Mouse (Mus musculus): Measurements from ENCODE around the gene Zbtb40.
A peak's percentile ranks its signal among the peaks of the same experiment; 100 is the strongest.

Gene Zbtb40

DNA sequence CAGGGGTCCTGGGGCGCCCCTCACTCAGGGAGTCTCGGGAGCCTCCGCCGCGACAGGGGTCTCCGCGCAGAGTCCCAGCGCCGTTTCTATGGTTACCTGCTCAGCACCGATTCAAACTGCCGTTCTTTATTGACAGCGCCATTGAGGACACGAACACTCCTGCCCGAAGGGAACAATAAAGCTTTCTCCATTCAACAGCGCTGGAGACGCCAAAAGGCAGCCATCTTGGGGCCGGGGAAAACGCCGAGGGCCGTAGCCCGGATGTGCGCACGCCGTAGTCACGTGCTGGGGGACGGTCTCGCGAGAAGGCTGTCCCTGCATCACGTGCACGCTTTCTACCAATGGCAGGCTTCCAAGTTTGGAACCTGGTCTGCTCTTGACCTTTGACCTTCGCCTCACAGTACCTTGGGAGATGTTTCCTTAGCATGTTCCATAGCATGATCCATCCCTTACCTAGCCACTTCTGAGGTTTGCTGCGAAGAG, at the start of gene Zbtb40:
TSS of gene Zbtb40 (minus strand) at position 252 of the 483 bp plus-strand sequence.
- DNase-seq (ENCODE audit: low spot score in 2 of 2), result peak; percentile 89 to 96

DNA sequence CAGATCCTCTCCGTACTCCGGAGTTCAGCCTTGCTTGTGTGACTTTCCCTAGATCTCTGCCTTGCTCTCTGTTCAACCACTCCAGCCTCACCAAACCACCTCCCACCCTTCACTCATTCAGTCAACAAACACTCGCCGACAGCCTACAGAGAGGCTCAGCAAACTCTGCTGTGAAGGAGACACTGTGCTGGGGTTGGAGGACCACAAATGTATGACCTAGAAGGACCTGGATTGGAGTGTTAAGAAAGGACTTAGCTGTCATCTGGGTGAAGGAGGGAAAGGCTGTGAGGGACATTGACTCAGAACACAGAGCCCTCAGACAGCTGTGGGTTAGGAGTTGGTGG, 49.4 kb upstream of the Zbtb40 start:
- no peak for DNase-seq (ENCODE audit: low spot score in 2 of 2)

DNA sequence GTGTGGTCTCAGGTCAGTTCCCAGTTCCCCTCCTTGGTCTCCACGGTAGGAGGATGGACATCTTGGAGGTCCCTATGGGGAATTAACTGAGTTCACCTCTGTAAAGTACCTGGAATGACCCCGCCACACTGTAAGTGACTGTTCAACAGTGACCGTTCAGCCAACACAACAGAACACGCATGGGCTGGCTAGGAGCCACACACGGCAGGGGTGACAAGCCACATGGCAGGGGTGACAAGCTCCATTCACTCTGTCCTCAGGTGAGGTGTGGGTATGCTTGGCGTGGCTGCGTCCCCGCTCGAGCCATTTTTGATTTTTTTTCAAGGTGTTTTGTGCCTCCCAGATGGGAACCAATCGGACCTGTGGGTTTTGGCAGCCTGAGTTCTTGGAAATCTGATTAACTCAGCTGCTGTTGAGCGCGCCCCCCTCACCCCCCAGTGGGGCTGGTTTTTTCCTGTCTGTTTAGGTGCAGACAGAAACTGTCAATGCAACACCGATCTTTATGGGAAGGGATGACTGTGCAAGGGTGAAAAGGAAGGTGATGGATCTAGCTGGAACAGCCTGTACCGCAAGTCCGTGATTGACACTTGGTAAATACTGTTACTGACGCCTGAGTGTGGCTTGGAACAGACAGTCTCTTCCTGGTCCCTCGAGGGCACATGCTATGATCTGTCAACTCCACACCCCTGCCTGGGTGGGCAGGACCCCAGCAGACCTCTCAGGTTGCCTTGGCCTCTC, 48.8 kb upstream of the Zbtb40 start:
- no peak for DNase-seq (ENCODE audit: low spot score in 2 of 2)

DNA sequence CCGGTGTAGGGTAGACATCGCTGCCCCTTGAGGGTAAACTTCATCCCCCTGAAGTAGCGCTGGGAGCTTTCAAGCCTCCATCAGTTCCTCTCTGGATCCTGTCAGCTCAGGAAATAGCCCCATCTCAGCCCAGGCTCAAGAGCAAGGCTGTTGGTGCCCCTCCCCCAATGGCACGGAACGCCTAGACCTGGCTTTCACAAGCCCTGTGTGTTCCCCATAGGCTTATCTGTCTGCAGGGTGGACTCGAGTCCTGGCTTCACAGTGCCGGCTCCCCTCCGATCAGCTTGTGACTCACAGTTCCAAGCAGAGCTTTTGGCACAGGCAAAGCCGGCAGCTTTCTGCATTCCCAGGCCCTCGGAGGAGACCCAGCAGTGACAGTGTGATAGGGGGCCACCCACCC, 47.8 kb upstream of the Zbtb40 start:
- DNase-seq (ENCODE audit: low spot score in 2 of 2), result no peak

GRCm38 (mm10) chr4:137085083-137085810, 36.6 kb upstream of the Zbtb40 start:
- DNase-seq (ENCODE audit: low spot score in 2 of 2), result no peak

DNA sequence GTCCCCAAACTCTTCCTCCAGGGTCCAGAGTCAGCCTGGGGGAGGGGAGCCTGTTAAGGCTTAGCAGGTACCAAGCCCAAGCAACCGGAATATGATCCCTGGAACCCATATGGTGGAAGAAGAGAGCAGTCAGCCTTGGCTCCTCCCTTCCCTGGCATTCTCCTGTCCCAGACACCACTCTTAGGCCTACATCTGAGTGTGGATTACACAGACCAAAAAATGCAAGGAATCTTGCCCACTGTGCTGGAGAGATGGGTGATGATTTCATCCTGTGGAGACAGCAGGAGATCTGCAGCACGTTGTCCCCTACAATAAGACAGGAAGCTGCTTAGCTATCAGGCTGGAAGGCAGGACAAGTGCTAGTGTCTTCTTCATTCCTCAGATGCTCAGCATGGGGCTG, 34.3 kb upstream of the Zbtb40 start:
- DNase-seq (ENCODE audit: low spot score in 2 of 2), result no peak

GRCm38 (mm10) chr4:137081401-137081800, 32.8 kb upstream of the Zbtb40 start:
- DNase-seq (ENCODE audit: low spot score in 2 of 2), result no peak

GRCm38 (mm10) chr4:137077216-137077615, 28.6 kb upstream of the Zbtb40 start:
- no peak for DNase-seq (ENCODE audit: low spot score in 2 of 2)

DNA sequence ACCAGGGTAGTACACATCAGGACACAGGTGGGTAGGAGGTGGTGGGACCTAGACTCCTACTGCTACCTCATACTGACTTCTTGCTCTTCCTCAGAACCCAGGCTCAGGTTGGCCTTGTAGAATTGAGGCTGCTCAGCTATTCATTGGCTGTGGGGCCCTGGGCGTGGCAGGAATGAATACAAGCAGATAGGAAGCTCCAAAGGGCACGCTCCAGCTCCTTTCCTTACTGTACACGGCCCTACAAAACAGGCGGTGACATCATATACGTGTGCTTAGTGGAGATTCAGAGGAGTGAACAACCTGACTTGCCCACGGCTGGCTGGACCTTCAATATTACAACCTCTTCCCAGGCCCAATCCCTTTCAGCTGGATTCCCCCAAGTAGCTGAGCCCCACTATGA, 22.6 kb upstream of the Zbtb40 start:
- DNase-seq (ENCODE audit: low spot score in 2 of 2), result no peak

GRCm38 (mm10) chr4:137068491-137068890, 19.9 kb upstream of the Zbtb40 start:
- no peak for DNase-seq (ENCODE audit: low spot score in 2 of 2)

DNA sequence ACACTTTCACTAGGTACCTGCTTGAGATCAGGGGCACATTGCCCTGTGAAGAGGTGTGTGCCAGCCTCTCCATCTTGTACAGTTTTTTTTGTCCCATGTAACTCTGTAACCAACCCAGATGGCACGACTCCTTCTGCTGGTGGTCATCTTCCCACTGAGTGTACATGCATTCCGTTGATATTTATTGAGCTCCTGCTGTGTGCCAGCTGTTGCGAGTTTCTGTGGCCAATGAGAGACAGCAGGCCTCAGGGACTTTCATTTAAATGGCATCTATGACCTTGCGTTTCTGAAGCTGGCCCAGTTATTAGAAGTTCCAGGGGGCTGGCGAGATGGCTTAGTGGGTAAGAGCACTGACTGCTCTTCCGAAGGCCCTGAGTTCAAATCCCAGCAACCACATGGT, 17.2 kb upstream of the Zbtb40 start:
- no peak for DNase-seq (ENCODE audit: low spot score in 2 of 2)

DNA sequence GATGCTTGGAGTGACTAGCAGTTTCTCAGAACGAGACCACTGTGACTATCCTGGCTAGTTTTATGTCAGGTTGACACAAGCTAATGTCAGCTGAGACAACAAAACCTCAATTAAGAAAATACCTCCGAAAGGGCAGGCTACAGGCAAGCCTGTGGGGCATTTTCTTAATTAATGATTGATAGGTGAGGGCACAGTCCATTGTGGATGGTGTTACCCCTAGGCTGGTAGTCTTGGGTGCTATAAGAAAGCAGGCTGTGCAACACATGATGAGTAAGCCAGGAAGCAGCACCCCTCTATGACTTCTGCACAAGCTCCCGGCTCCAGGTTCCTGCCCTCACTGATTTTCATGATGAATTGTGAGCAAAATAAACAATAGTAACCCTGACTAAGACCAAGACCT, 6.3 kb upstream of the Zbtb40 start:
- no peak for DNase-seq (ENCODE audit: low spot score in 2 of 2)

- no peak for DNase-seq (ENCODE audit: low spot score in 2 of 2)
Observed at GRCm38 (mm10) chr4:137053810-137054209, 5.2 kb upstream of the Zbtb40 start.

DNA sequence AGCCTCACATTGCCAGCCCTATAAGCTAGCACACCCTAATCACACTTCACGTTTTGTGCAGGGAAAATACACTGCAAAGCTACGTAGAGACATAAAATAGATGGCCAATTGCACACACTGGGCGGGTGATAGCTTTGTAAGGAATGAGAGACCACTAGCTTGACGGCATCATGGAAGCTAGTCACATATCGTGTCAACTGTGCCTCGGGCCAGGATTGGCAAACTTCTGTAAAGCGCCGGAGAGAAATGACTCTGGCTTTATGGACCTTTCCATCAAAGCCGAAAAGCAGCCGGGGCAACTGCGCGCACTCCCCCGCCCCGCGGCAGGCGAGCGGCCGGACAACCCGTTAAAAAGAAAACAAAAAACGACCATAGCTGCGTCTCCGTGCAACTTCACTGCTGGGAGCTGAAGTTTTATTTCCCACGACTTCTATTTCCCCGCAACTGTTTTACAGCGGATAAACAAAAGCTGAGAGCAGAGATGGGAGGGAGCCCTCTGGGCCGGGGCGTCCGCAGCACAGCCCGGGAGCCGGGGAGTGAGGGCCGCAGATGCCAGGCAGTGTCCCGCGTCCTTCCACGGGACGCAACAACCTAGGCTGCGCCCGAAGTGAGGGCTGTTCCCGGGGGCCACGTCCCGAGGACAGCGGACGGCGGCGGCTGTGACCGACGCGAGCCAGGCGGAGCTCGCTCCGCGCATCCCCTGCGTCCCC, 606 bp downstream of the Zbtb40 start:
- DNase-seq (ENCODE audit: low spot score in 2 of 2), result no peak

DNA sequence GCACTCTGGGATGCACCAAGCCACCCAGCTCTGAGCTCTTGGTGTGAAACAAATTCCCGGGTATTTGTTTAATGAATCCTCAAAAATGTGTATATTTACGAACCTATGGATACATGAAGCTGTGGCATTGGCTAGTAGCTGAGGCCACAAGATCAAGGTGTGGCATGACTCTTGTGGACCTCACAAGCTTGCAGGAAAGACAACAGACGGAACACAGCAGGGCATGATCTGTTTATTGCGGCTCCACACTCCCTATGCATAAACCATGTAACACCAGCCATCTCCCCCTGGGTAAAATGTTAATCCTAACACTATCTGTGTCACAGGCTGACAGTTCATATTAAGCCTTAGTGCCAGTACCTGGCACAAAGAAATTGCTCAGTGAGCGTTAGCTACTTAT, 2.5 kb downstream of the Zbtb40 start:
- DNase-seq (ENCODE audit: low spot score in 2 of 2), result no peak

DNA sequence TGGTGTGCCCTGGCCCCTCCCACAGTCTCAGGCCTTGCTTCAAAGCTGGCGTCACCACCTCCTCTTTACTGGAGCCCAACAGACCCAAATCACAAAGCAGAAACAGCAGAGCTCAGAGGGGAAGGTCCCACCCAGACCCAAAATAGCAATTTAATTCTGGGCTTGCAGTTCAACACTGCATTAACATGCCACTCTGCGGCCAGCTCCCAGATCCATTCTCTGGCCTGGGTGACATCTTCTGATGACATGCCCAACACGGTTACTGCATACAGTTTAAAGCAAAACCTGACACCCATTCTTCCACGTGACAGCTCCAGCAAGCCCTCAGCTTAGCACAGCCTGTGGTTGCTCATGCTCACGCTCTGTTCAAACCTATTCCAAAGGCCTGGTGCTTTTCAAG, 4.1 kb downstream of the Zbtb40 start:
- no peak for DNase-seq (ENCODE audit: low spot score in 2 of 2)

DNA sequence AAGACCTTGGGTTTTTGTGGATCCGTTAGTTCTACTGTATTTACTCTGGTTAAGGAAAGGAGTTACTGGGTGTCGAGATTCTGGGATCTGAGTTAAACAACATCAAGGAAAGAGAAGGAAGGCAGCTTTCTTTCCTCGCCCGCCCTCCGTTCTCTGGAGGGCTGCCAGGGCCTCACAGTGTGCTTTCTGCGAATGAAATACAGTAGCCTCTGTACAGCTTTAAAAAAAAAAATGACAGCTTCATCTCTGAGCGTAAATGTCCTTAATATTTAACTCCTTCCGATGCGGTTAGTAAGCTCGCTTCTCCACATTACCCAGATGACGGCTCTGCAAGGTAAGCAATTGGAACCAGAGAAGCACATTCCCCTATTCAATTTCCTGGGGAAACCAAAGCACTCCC, 4.8 kb downstream of the Zbtb40 start:
- DNase-seq (ENCODE audit: low spot score in 2 of 2), result no peak

DNA sequence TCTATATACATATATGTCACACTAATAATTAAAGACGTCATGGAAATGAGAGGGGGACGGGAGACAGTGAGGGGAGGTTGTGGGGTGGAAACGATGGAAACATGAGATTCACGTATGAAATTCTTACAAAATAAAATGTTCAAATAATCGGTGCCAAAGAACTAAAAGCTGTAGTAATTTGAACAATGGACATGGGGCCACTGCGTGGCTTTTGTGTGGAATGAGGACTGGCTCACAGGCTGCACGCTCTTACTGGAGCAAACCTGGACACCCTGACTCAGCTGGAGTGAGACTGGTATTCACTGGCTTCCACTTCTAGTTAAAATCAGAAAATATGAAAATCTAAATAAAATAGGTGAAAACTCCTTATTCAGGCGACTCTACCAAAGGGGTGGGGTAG, 6.6 kb downstream of the Zbtb40 start:
- no peak for DNase-seq (ENCODE audit: low spot score in 2 of 2)

- DNase-seq (ENCODE audit: low spot score in 2 of 2), result no peak
Observed at GRCm38 (mm10) chr4:137041161-137041621, 7.4 kb downstream of the Zbtb40 start.

DNA sequence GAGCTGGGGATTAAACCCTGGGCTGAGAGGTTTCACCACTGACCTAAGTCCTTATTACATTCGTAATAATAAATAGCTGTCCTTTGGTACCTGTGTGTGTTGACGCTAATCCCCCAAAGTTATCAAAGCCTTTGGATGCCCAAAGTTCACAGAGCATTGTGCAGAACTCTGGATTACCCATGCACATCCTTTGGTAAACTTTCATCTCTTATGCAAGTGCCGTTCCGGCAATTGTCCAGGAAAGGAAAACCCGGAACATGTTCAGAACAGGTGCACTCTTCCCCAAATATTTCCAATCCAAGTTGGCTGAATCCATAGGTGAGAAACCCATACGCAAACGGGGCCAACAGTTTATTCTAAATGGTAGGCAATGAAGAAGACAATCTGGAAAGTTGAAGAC, 9.2 kb downstream of the Zbtb40 start:
- no peak for DNase-seq (ENCODE audit: low spot score in 2 of 2)

DNA sequence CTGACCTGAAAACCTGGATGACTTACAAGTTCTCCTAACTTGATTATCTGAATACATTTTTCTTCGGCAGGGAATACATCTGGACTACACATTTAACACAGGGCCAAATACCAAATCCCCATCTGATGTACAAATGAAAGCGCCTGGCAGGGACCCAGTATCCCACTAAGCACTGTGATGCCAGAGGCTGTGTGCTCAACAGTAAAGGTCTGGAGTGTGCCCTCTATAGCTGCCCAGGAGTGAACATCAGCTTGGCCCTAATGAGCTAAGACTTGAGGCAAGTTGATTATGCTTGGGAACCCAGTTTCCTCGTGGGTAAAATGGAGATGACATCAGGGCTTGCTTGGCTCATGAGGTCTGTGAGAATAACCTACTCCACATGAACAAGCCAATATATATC, 10.1 kb downstream of the Zbtb40 start:
- no peak for DNase-seq (ENCODE audit: low spot score in 2 of 2)

DNA sequence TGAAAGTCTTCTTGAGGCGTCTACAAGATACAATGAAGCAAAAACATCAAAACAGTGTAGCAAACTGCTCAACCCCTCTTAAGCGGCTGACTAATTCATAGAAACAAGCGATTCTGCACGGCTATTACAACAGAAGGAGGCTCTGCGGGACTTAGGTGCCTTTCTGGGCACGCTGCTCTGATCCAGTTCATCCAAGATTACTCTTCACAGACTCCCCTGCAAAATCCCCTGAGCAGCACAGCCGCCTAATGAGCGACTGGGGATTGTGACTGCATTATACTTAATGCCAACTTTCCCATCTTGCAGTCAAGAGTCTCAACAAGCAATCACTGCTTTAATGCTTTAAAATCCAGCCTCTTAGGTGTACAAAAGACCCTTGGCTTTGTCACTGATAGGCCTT, 10.5 kb downstream of the Zbtb40 start:
- no peak for DNase-seq (ENCODE audit: low spot score in 2 of 2)

Data from urinary bladder, postnatal 4 days (tissue).